Mouse (Mus musculus) forebrain, postnatal 0 days (tissue): ENCODE results near the gene Ms4a8a. TPM values are rescaled to one million over a fixed set of nuclear protein-coding genes. Genes with fewer than 3 reads are reported as not detected.
"Not testable (repeated sequence)": the region's sequence is repeated elsewhere in the genome, so short reads cannot be mapped to it uniquely, and the experiment has no call there.

Experiments used
- ATAC-seq: fragments of 200-750 bp; cut with Nextera tagmentation; 2 replicates; pipeline ENCODE4 v1.8.0; 2017; ENCODE audit warnings: mild to moderate bottlenecking, moderate library complexity
- DNase-seq: peaks from one replicate; pipeline ENCODE4 v3.0.0-alpha.2; 2015
- H3K27ac ChIP-seq: fragments of 300-500 bp; sonication (generic); 2 replicates; pipeline ENCODE4 v1.5.1; 2014; ENCODE audit warnings: low read depth, mild to moderate bottlenecking, antibody characterized with exemption, low read length, moderate library complexity, mixed read lengths
- H3K27me3 ChIP-seq: fragments of 300-500 bp; sonication (generic); 2 replicates; pipeline ENCODE4 v1.6.1; 2014; ENCODE audit warnings: mild to moderate bottlenecking, low read length, mixed read lengths; ENCODE audit not compliant: insufficient read depth
- H3K36me3 ChIP-seq: fragments of 300-500 bp; sonication (generic); 2 replicates; pipeline ENCODE4 v1.6.1; 2014; ENCODE audit warnings: mild to moderate bottlenecking, moderate library complexity; ENCODE audit not compliant: insufficient read depth
- H3K4me1 ChIP-seq: fragments of 300-500 bp; sonication (generic); 2 replicates; pipeline ENCODE4 v1.6.1; 2014; ENCODE audit warnings: antibody characterized with exemption; ENCODE audit not compliant: insufficient read depth
- H3K4me2 ChIP-seq: fragments of 300-500 bp; sonication (generic); 2 replicates; pipeline ENCODE4 v1.6.1; 2014; ENCODE audit warnings: low read depth, mild to moderate bottlenecking, moderate library complexity
- H3K4me3 ChIP-seq: fragments of 300-500 bp; sonication (generic); 2 replicates; pipeline ENCODE4 v1.5.1; 2014; ENCODE audit warnings: low read depth, low read length, mixed read lengths
- H3K9ac ChIP-seq: fragments of 300-500 bp; sonication (generic); 2 replicates; pipeline ENCODE4 v1.6.1; 2014; ENCODE audit warnings: mild to moderate bottlenecking
- H3K9me3 ChIP-seq: fragments of 300-500 bp; sonication (generic); 2 replicates; pipeline ENCODE4 v1.6.1; 2016; ENCODE audit warnings: low read length
- CTCF ChIP-seq: sonication (generic); IDR thresholded peaks from 2 replicates; pipeline ENCODE4 v1.5.1; 2016; ENCODE audit warnings: antibody characterized with exemption, control low read depth, low read depth
- WGBS: fragments of 180-500 bp; shearing (Covaris S2); extraction: QIAGEN DNeasy Blood & Tissue Kit; methylation state at CpG from one replicate; pipeline ENCODE4 v1.1.7; 2014; 5-methylcytosine and 5-hydroxymethylcytosine counted together
- polyA plus RNA-seq: library from polyadenylated mRNA; unstranded; fragments of >200 nt; fragmentation: Nextera tagmentation; extraction: Ambion mirVana; gene quantifications from 2 replicates; pipeline ENCODE4 v1.2.1, GENCODE M21; 2015
- total RNA-seq: library from RNA; depleted of rRNA; stranded (reverse); fragments of >200 nt; gene quantifications from 2 replicates; pipeline ENCODE4 v1.2.3, GENCODE M21; 2014; rRNA removed

The Ms4a8a gene
- total RNA-seq (not detected in 2 replicates), polyA plus RNA-seq (not detected in 2 replicates)

DNA sequence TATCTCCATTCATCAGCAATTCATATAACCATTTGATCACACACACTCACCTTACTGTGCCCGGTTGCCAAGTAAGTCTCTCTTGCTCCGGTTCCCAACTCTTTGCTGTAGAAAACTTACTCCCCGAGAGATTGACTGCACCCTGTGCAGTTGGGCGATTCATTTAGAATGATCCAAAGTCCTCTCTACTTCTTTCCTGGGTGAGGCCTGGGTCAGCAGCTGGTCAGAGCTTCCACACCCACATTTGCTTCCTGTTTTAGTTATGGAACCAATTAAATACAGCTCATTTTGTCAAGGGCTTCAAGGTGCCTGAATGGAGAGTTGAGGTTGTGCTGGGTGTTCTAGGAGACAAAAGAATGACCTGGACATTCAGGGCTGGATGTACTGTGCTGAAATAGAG is at the start of gene Ms4a8a:
Gene Ms4a8a, minus strand, starts transcription at position 169 of the 400 bp plus-strand sequence.
- no peak for TF ChIP-seq CTCF
- no peak for ATAC-seq
- Histone ChIP-seq H3K4me1 (no peaks in the 10 kb centered on the region), H3K27me3 (no peaks in the 10 kb centered on the region), H3K9ac (no peak within 1 kb of the TSS), H3K4me3 (no peak within 1 kb of the TSS), H3K36me3 (no peaks in the 10 kb centered on the region), H3K4me2 (no peak within 1 kb of the TSS), H3K9me3 (no peaks in the 10 kb centered on the region), H3K27ac (no peak within 1 kb of the TSS)
- WGBS: 89% methylated on average over 4 of the region's 4 CpGs
- no peak for DNase-seq

- Histone ChIP-seq H3K36me3 (no peaks in the 10 kb centered on the region), H3K27me3 (no peaks in the 10 kb centered on the region), H3K4me2 (no peak overlapping the region), H3K9me3 (peaks cover 4% of the 10 kb centered on the region; the same call in 1 of the 2 replicates), H3K27ac (no peak overlapping the region), H3K4me3 (no peak overlapping the region), H3K9ac (no peak overlapping the region), H3K4me1 (no peaks in the 10 kb centered on the region)
- TF ChIP-seq CTCF: no peak
- WGBS: 95% methylated on average over 1 of the region's 1 CpGs
- DNase-seq (no peak), ATAC-seq (no peak)
Measured at GRCm38 (mm10) chr19:11129702-11130101, 48.8 kb upstream of the Ms4a8a start.

DNA sequence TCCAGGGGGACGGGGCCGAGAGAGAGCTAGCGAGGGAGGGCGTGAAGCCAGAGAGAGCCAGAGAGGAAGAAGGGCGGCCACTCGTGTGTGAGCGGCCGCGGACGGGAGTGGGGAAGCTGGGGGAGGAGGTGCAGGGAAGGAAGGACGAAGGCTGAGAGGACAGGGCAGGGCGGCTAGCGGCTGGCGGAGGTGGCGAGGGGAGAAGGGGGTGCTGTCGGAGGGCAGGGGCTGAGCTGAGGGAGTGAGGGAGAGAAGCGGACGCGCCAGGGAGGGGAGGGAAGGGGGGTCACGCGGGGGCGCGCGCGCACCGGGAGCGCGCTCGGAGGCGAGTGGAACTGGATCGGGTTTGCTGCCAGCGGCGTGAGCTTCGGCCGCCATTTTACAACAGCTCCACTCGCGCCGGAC is 40.1 kb upstream of the Ms4a8a start:
- peak overlapping the region; percentile 51 for H3K9ac ChIP-seq
- WGBS: under 1% methylated on average over 14 of the region's 38 CpGs
- ATAC-seq: peak; percentile 99

DNA sequence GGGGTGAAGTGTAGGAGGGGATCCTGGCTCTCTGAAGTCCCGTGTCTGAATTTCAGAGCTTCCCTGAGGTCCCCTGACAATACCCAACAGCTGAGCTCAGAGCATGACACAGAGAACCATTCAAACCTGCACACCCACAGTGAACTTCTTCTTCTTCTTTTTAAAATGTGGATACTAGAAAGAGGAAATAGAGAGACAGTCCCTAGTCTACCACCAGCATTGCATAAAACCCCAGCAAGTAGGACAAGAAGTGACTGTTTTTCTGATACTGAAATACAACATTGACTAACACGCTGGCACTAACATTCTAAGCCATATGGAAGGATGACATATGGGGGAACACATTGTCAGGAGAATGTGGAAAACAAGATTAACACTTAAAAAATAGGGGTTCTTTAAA is 38.4 kb upstream of the Ms4a8a start:
- Histone ChIP-seq H3K27ac (no peak overlapping the region), H3K27me3 (no peaks in the 10 kb centered on the region), H3K4me3 (no peak overlapping the region), H3K4me2 (no peak overlapping the region), H3K4me1 (no peaks in the 10 kb centered on the region), H3K9me3 (no peaks in the 10 kb centered on the region), H3K36me3 (no peaks in the 10 kb centered on the region), H3K9ac (no peak overlapping the region)
- ATAC-seq: no peak
- 80% methylated on average over 2 of the region's 2 CpGs for WGBS
- no peak for TF ChIP-seq CTCF
- DNase-seq: peak; percentile 1

More for the DNA sequence above, 40.1 kb upstream of the Ms4a8a start:
- peak overlapping the region; percentile 38 for H3K4me3 ChIP-seq
- not testable (repeated sequence) for H3K9me3 ChIP-seq, H3K27me3 ChIP-seq, H3K4me1 ChIP-seq, H3K36me3 ChIP-seq
- H3K27ac ChIP-seq: peak overlapping the region; percentile 21; the same call in 1 of the 2 replicates
- peak; percentile 25 for DNase-seq
- H3K4me2 ChIP-seq: peak overlapping the region; percentile 50

DNA sequence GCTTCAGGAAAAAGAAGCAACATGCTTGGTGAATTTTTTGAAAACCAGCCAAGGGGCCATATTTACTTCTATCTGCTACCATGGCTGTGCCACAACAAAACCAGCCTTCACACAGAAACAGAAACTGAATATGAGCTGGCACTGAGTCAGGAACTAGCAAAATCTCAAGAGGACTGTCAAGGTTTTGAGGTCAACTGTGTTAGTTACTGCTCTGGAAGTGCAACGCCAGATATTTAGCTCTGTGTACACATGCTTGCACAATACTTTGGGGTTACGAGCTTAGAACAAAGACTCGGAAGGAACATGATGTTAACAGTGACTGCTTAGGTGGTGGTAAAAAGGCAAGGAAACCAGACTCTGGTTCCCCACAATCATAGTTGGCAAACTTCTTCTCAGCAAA is 26.8 kb upstream of the Ms4a8a start:
- WGBS: 91% methylated on average over 3 of the region's 3 CpGs
- H3K4me1 ChIP-seq: no peaks in the 10 kb centered on the region
- TF ChIP-seq CTCF: no peak
- no peak overlapping the region for H3K4me2 ChIP-seq
- DNase-seq: no peak
- no peak for ATAC-seq
- H3K9ac ChIP-seq: no peak overlapping the region
- no peaks in the 10 kb centered on the region for H3K36me3 ChIP-seq
- H3K27me3 ChIP-seq: no peaks in the 10 kb centered on the region
- no peak overlapping the region for H3K27ac ChIP-seq
- no peak overlapping the region for H3K4me3 ChIP-seq
- H3K9me3 ChIP-seq: no peaks in the 10 kb centered on the region

- WGBS: 81% methylated on average over 1 of the region's 1 CpGs
- DNase-seq: no peak
- no peaks in the 10 kb centered on the region for H3K9me3 ChIP-seq
- no peak for ATAC-seq
- TF ChIP-seq CTCF: no peak
- H3K4me1 ChIP-seq: no peaks in the 10 kb centered on the region
- H3K27ac ChIP-seq: no peak overlapping the region
- no peaks in the 10 kb centered on the region for H3K36me3 ChIP-seq
- no peak overlapping the region for H3K4me3 ChIP-seq
- no peak overlapping the region for H3K4me2 ChIP-seq
- H3K27me3 ChIP-seq: no peaks in the 10 kb centered on the region
- no peak overlapping the region for H3K9ac ChIP-seq
Measured at GRCm38 (mm10) chr19:11101880-11102279, 21.0 kb upstream of the Ms4a8a start.

DNA sequence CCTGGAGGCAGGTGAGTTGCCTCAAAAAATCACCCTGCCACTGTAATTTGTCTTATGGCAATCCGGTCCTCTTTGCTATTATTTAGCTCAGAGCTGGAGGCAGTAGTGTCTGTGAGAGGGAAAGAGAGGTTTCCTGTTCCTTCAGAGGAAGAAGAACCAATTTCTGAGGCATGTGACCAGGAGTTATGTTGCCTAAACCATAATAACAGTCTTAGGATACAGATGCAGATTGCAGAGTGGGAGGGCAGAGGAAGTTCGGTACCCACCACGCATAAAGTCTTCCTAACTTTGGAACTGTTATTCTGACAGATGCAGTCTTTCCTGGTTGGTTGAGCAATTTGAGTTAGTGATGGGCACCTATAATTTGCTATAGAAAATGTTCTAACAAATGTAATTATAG is 17.5 kb upstream of the Ms4a8a start:
- Histone ChIP-seq H3K9me3 (no peaks in the 10 kb centered on the region), H3K4me3 (no peak overlapping the region), H3K27me3 (no peaks in the 10 kb centered on the region; the same call in none of the 2 replicates), H3K36me3 (no peaks in the 10 kb centered on the region), H3K27ac (no peak overlapping the region), H3K4me1 (no peaks in the 10 kb centered on the region), H3K9ac (no peak overlapping the region), H3K4me2 (no peak overlapping the region)
- ATAC-seq (no peak), DNase-seq (no peak)
- 81% methylated on average over 3 of the region's 3 CpGs for WGBS
- no peak for TF ChIP-seq CTCF

GRCm38 (mm10) chr19:11092131-11092530 is 11.2 kb upstream of the Ms4a8a start:
- H3K27ac ChIP-seq, H3K27me3 ChIP-seq, H3K4me1 ChIP-seq, H3K9me3 ChIP-seq, H3K36me3 ChIP-seq, H3K9ac ChIP-seq: not testable (repeated sequence)
- Histone ChIP-seq H3K4me3 (peak overlapping the region; percentile 30), H3K4me2 (peak overlapping the region; percentile 53)
- ATAC-seq: peak; percentile 23; the same call in 1 of the 2 replicates
- WGBS: 5% methylated on average over 50 of the region's 50 CpGs
- peak; percentile 4 for DNase-seq
